Mouse (Mus musculus) brain, adult 2 months (tissue): ENCODE data around the gene Lrit2.

ENCODE experiments used
- DNase-seq: peaks from one replicate; pipeline ENCODE4 v3.0.0; 2011; ENCODE audit warnings: low read depth, low spot score

Gene Lrit2

DNA sequence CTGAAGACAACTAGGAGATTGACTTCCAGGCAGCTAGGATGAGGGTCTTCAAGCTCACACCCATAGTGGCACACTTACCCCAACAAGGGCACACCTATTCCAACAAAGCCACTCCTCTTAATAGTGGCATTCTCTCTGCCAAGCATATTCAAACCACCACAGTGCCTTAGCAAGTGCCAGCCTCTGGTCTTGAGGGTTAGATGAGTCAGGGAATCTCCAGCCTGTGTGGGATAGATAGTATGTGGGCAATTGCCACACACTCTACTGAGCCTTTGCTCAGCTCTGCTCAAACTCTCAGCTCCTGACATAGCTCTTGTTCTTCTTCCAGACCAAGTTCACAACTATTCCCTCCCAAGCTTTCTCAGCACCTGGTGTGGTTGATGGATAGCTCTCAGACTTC, 43.6 kb downstream of the Lrit2 start:
- no peak for DNase-seq

- no peak for DNase-seq
These were observed 45.2 kb downstream of the Lrit2 start for GRCm38 (mm10) chr14:37112931-37113330.

GRCm38 (mm10) chr14:37113922-37114321, 46.2 kb downstream of the Lrit2 start, which contains the start of gene 2610528A11Rik:
Gene 2610528A11Rik, minus strand, starts transcription at chr14:37114022.
- no peak for DNase-seq

DNA sequence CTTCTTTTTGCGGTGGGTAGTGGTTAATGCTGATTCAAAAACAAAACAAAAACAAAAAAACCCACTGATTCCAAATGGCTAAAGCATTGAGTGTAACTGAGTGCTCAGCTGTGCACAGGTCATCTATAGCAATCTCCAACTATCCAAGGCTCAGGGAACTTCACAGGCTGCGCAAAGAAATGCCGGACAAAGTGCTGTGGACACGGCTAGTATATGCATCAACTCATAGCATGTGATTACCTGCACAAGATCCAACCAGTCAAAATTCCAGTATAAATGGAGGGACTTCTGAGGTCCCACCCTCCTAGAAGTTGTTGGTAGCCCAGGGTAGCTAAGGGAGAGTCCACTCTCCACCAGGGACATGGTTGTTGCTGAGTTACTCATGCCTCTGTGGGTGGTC, 51.5 kb downstream of the Lrit2 start:
- no peak for DNase-seq
